Mouse (Mus musculus) liver, embryonic 13.5 days (tissue): ENCODE results near the gene Tas1r1. TPM values are rescaled to one million over a fixed set of nuclear protein-coding genes. Genes with fewer than 3 reads are reported as not detected.
"Not testable (repeated sequence)": the region's sequence is repeated elsewhere in the genome, so short reads cannot be mapped to it uniquely, and the experiment has no call there.

ENCODE experiments used
- ATAC-seq: fragments of 200-750 bp; cut with Nextera tagmentation; 2 replicates; pipeline ENCODE4 v1.8.0; 2017; ENCODE audit warnings: low read depth, mild to moderate bottlenecking, moderate number of reproducible peaks, moderate library complexity
- DNase-seq: peaks from one replicate; pipeline ENCODE4 v3.0.0; 2022
- H3K27ac ChIP-seq: fragments of 300-500 bp; sonication (generic); 2 replicates; pipeline ENCODE4 v1.5.1; 2015; ENCODE audit warnings: moderate library complexity, mild to moderate bottlenecking, inconsistent platforms
- H3K27me3 ChIP-seq: fragments of 300-500 bp; sonication (generic); 2 replicates; pipeline ENCODE4 v1.6.1; 2015; ENCODE audit warnings: mild to moderate bottlenecking, inconsistent platforms
- H3K36me3 ChIP-seq: fragments of 300-500 bp; sonication (generic); 2 replicates; pipeline ENCODE4 v1.6.1; 2015; ENCODE audit warnings: mild to moderate bottlenecking, inconsistent platforms
- H3K4me1 ChIP-seq: fragments of 300-500 bp; sonication (generic); replicated peaks from 2 replicates; pipeline ENCODE4 v1.6.1; 2015; ENCODE audit warnings: inconsistent platforms
- H3K4me2 ChIP-seq: fragments of 300-500 bp; sonication (generic); 2 replicates; pipeline ENCODE4 v1.6.1; 2015; ENCODE audit warnings: inconsistent platforms, mild to moderate bottlenecking, moderate library complexity
- H3K4me3 ChIP-seq: fragments of 300-500 bp; sonication (generic); replicated peaks from 2 replicates; pipeline ENCODE4 v1.5.1; 2015; ENCODE audit warnings: mild to moderate bottlenecking, inconsistent platforms
- H3K9ac ChIP-seq: fragments of 300-500 bp; sonication (generic); 2 replicates; pipeline ENCODE4 v1.6.1; 2015; ENCODE audit warnings: mild to moderate bottlenecking, inconsistent platforms
- H3K9me3 ChIP-seq: fragments of 300-500 bp; sonication (generic); replicated peaks from 2 replicates; pipeline ENCODE4 v1.6.1; 2016; ENCODE audit warnings: inconsistent platforms
- WGBS: fragments of 180-500 bp; shearing (Covaris S2); methylation state at CpG from one replicate; pipeline ENCODE4 v1.1.7; 2015; ENCODE audit not compliant: insufficient replicate concordance; 5-methylcytosine and 5-hydroxymethylcytosine counted together
- polyA plus RNA-seq: library from polyadenylated mRNA; unstranded; fragments of >200 nt; fragmentation: Nextera tagmentation; extraction: Ambion mirVana; gene quantifications from 2 replicates; pipeline ENCODE4 v1.2.1, GENCODE M21; 2015

Gene Tas1r1
- polyA plus RNA-seq, 1 experiment from 2014 or later, result 0.07 TPM

DNA sequence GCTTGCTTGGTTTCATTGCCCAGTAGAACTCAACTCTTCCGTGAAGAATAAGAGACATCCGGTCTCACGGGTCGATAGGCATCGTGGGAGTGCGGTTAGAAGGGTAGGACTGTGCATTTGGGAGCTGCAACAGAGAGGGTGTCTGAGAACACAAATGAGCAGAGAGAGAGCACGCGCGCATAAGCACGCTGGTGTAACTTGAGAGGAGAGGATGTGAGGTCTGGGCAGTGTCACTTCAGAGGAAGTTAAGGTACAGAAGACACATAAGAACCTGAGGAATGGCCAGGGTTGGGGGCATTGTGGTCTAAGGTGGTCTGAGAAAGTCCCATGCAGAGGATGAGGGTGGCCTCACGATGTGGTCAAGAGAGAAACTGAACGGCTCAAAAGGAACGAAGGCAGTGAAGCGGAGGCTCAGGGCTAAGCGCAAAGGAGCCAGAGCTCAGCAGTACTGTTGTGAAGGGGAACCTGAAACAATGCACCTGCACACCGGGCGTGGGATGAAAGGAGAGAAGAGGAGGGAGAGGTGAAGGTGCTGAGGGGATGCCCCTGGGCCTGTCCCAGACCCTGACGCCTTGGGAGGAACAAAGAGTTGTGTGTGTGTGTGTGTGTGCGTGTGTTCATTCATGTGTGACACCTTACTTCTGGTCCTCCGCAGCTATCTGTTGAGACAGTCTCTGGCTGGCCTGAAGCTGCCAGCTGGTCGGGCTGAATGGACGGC, 3.7 kb upstream of the Tas1r1 start:
- no peak for ATAC-seq
- DNase-seq, result no peak
- Histone ChIP-seq H3K4me2 (no peak overlapping the region), H3K4me3 (no peak overlapping the region), H3K36me3 (peaks cover 61% of the 10 kb centered on the region), H3K27ac (no peak overlapping the region), H3K4me1 (peaks cover 36% of the 10 kb centered on the region), H3K9me3 (no peaks in the 10 kb centered on the region), H3K9ac (no peak overlapping the region), H3K27me3 (no peaks in the 10 kb centered on the region)
- 90% methylated on average over 22 of the region's 22 CpGs for WGBS

- peak overlapping the region; percentile 69 for H3K27ac ChIP-seq
- DNase-seq (no peak), ATAC-seq (no peak)
- peak overlapping the region; percentile 91 for H3K9ac ChIP-seq
- H3K9me3 ChIP-seq, result no peaks in the 10 kb centered on the region
- peak overlapping the region; percentile 92 for H3K4me3 ChIP-seq
- 2% methylated on average over 25 of the region's 25 CpGs for WGBS
- peak overlapping the region; percentile 96 for H3K4me2 ChIP-seq
- H3K4me1 ChIP-seq, result peaks cover 36% of the 10 kb centered on the region
- H3K36me3 ChIP-seq, result peaks cover 40% of the 10 kb centered on the region
- no peaks in the 10 kb centered on the region for H3K27me3 ChIP-seq
These were observed 1.5 kb upstream of the Tas1r1 start for GRCm38 (mm10) chr4:152039831-152040310.

DNA sequence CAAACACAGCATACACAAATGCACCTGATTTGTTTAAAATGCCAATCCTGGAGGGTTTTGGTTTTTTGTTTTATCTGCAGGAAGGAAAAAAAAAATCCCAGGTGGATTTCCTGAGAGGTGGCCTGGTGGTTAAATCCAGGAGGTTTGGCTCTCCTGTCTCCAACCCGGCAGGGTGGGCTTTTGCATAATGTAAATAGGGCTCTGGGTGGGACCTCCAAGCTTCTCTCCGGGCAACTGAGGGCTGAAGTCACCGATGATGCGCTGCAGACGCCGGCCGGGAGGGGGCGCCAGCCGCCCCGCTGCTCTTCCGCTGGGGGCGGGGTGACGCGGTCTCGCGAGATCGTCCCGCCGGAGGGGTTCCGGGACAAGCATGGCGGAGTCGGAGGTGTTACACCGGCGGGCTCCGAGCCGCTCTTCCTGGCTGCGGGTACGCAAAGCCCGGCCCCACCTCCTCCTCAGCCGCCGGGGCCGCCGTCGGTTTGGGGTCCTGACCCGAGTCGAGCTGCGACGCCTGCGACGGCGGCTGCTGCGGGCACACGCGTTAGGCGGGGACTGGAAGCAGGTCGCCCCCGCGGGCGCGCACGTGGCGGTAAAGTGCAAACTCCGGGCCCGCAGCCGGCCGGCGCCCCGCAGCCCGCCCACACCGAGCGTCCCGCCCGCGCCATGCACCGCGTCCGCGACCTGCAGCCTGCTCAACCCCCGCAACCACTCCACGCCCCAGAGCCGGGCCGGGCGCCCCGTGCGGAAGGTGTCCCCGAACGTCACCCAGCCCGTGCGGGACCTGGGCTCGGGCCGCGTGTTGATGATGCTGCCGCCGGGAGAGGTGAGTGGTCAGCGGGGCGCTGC, 840 bp upstream of the Tas1r1 start, which contains the start of gene Nol9:
Gene Nol9 (plus strand): TSS at position 337 of the 846 bp plus-strand sequence.
- WGBS, result 1% methylated on average over 81 of the region's 86 CpGs
- Histone ChIP-seq H3K27me3 (no peaks in the 10 kb centered on the region), H3K4me3 (peak within 1 kb of the TSS; percentile 92), H3K9ac (peak within 1 kb of the TSS; percentile 91), H3K4me1 (peaks cover 36% of the 10 kb centered on the region), H3K9me3 (no peaks in the 10 kb centered on the region), H3K27ac (peak within 1 kb of the TSS; percentile 69), H3K4me2 (peak within 1 kb of the TSS; percentile 96), H3K36me3 (peaks cover 34% of the 10 kb centered on the region)
- ATAC-seq, result peak; percentile 85
- peak; percentile 90 for DNase-seq

DNA sequence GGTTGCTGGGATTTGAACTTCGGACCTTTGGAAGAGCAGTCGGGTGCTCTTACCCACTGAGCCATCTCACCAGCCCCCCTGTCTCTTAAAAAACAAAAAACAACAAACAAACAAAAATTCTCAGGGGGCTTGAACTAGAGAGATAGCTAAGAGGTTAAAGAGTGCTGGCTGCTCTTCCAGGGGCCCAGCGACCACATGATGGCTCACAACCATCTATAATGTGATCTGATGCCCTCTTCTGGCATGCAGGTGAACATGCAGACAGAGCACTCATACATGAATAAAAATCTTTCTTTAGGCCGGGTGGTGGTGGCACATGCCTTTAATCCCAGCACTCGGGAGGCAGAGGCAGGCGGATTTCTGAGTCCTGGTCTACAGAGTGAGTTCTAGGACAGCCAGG, 1.9 kb downstream of the Tas1r1 start:
- ATAC-seq, result not testable (repeated sequence)

GRCm38 (mm10) chr4:152032922-152033321, 5.4 kb downstream of the Tas1r1 start:
- Histone ChIP-seq H3K9me3 (no peaks in the 10 kb centered on the region), H3K4me2 (no peak overlapping the region), H3K27me3 (peaks cover 9% of the 10 kb centered on the region), H3K4me3 (no peak overlapping the region), H3K4me1 (peaks cover 16% of the 10 kb centered on the region), H3K9ac (no peak overlapping the region), H3K36me3 (no peaks in the 10 kb centered on the region), H3K27ac (no peak overlapping the region)
- WGBS, result 81% methylated on average over 13 of the region's 13 CpGs
- DNase-seq (no peak), ATAC-seq (no peak)

More for the DNA sequence above, 1.9 kb downstream of the Tas1r1 start:
- not testable (repeated sequence) for DNase-seq, H3K27ac ChIP-seq, H3K9ac ChIP-seq, H3K27me3 ChIP-seq, H3K4me3 ChIP-seq, H3K4me2 ChIP-seq, H3K9me3 ChIP-seq, H3K36me3 ChIP-seq
- H3K4me1 ChIP-seq, result peaks cover 31% of the 10 kb centered on the region
- WGBS, result 84% methylated on average over 6 of the region's 6 CpGs

GRCm38 (mm10) chr4:152029997-152030396, 8.4 kb downstream of the Tas1r1 start:
- DNase-seq, result no peak
- Histone ChIP-seq H3K9ac (no peak overlapping the region), H3K36me3 (0 out of 2 replicates have a peak, but pooled peaks cover 5% of the 10 kb centered on the region), H3K4me1 (peaks cover 40% of the 10 kb centered on the region), H3K27me3 (peaks cover 9% of the 10 kb centered on the region), H3K9me3 (no peaks in the 10 kb centered on the region), H3K4me2 (no peak overlapping the region), H3K4me3 (no peak overlapping the region), H3K27ac (no peak overlapping the region)
- no peak for ATAC-seq
- WGBS, result 80% methylated on average over 4 of the region's 4 CpGs

DNA sequence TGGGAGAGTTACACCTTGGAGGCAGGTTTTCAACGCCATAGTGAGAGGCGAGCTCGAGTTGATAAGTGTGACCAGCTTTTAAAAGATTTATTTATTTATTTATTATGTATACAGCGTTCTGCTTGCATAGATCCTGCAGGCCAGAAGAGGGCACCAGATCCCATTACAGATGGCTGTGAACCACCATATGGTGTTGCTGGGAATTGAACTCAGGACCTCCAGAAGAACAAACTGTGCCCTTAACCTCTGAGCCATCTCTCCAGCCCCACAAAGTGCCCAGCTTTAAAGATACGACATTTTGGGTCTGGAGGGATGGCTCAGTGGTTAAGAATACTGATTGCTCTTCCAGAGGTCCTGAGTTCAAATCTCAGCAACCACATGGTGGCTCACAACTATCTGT, 9.3 kb downstream of the Tas1r1 start:
- H3K4me3 ChIP-seq, result no peak overlapping the region
- peaks cover 9% of the 10 kb centered on the region for H3K27me3 ChIP-seq
- H3K9ac ChIP-seq, result no peak overlapping the region
- H3K36me3 ChIP-seq, result peaks cover 12% of the 10 kb centered on the region
- no peak overlapping the region for H3K27ac ChIP-seq
- no peak overlapping the region for H3K4me2 ChIP-seq
- ATAC-seq (no peak), DNase-seq (no peak)
- H3K4me1 ChIP-seq, result peaks cover 49% of the 10 kb centered on the region
- WGBS, result 24% methylated on average over 5 of the region's 5 CpGs
- H3K9me3 ChIP-seq, result no peaks in the 10 kb centered on the region

DNA sequence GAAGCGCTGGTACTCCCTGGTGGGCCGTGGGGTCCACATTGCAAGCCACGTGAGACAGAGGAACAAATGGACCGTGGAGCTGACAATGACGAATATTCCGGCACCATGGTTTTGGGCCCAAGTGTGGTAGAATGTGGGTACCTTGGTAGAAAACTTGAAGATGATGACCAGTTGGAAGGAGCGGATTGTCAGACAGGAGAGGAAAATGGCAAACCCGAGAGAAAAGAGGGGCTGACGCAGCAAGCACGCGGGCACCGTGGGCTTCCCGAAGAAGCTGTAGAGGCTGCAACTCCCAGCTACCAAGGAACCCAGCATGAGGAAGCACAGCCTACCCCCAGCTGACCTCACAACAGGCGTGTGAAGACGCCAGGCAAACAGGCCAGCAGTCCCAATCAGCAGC, 9.9 kb downstream of the Tas1r1 start:
- Histone ChIP-seq H3K4me3 (peak overlapping the region; percentile 86), H3K9ac (peak overlapping the region; percentile 66), H3K9me3 (no peaks in the 10 kb centered on the region), H3K27me3 (peaks cover 9% of the 10 kb centered on the region), H3K36me3 (peaks cover 18% of the 10 kb centered on the region), H3K4me1 (peaks cover 55% of the 10 kb centered on the region), H3K4me2 (peak overlapping the region; percentile 93), H3K27ac (no peak overlapping the region)
- no peak for ATAC-seq
- no peak for DNase-seq
- 66% methylated on average over 15 of the region's 15 CpGs for WGBS

DNA sequence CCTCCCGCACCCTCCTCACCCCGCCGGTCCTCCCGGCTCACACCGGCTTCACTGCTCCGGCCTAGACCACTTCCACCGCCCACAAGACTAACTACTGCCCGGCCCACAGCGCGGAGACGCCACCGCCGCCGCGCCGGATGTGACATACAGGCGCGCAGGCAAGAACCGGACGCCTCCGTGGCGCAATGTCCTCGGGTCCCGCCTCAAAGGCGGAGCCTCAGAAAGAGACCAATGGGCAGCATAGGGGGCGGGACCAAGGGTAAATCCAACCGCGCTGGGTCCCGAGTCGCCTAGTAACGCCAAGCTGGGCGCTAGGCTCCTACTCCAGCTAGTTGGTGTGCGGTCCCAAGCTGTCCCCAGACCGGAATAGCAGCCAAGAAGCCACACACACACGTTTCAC, 10.8 kb downstream of the Tas1r1 start, which contains the start of gene Zbtb48:
Gene Zbtb48 (minus strand): TSS at position 148 of the 400 bp plus-strand sequence.
- peaks cover 8% of the 10 kb centered on the region for H3K27me3 ChIP-seq
- no peaks in the 10 kb centered on the region for H3K9me3 ChIP-seq
- peak within 1 kb of the TSS; percentile 86 for H3K9ac ChIP-seq
- H3K36me3 ChIP-seq, result peaks cover 28% of the 10 kb centered on the region
- DNase-seq (peak; percentile 93), ATAC-seq (peak; percentile 95)
- peak within 1 kb of the TSS; percentile 87 for H3K27ac ChIP-seq
- H3K4me1 ChIP-seq, result peaks cover 60% of the 10 kb centered on the region
- under 1% methylated on average over 35 of the region's 35 CpGs for WGBS
- H3K4me2 ChIP-seq, result peak within 1 kb of the TSS; percentile 93
- peak within 1 kb of the TSS; percentile 86 for H3K4me3 ChIP-seq

DNA sequence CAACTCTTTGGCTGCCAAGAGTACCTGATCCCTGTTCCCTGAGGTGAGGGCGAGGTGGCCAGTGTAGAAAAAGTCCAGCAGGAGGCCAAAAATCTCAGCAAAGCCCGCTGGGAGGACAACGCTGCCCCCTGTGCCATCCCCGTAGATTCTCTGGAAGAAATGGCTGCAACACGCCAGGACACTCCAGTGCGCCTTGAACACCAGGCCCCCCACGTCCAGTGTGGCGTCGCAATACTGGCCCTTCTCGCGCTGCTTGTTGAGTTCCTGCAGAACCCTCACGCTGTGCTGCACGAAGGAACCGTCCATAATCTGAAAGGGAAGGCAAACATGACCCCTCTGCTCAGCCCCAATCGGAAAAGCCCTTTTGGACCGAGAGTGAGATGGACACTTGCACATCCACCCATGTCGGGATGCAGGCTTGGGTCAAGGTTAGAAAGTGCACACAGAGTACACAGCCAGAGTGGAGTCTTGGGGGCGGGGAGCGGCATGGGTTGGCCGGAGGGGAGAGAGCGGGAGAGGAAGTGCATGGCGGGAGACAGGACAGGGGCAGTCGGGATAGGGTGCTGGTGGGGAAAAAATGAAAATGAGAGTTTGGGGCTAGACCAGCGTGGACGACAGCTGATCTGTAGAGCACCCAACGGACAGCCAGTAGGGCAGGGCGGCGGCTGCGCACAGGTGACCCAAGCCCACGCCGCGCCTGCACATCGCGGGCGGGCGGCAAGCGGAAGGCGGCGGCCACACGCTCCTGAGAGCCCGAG, 11.4 kb downstream of the Tas1r1 start:
- Histone ChIP-seq H3K4me3 (peak overlapping the region; percentile 86), H3K27ac (peak overlapping the region; percentile 87), H3K36me3 (peaks cover 34% of the 10 kb centered on the region), H3K4me2 (peak overlapping the region; percentile 93), H3K9ac (peak overlapping the region; percentile 86), H3K9me3 (no peaks in the 10 kb centered on the region), H3K4me1 (peaks cover 60% of the 10 kb centered on the region), H3K27me3 (peaks cover 3% of the 10 kb centered on the region; the same call in 1 of the 2 replicates)
- ATAC-seq (peak; percentile 67), DNase-seq (no peak)
- WGBS, result 3% methylated on average over 41 of the region's 41 CpGs
